ENCODE assay signal across 20 mouse cellular contexts in the genomic region with DNA sequence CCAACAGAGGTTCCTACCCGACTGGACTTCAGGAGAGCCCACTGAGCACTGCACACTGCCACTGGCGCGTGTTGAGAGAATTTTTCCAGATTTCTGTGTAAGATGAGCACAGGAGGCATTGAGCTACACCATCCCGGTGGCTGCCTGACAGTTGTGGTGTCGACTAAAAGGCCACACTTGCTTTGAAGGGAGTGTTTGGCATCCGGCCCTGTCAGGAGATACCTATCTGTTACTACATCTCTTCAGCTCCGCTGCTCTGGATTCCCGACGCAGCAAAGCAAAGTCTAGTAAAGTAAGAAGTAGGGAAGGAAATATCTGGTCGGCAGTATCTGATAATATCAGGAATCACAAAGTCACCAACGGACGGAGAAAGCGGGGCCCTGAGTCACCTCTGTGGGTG. TPM values are rescaled to one million over a fixed set of nuclear protein-coding genes. Genes with fewer than 3 reads are reported as not detected.
DNase-seq lines count a peak whose midpoint lies in the region; TF ChIP-seq lines count a peak whose summit lies in the region.
"Had no signal": no experiment of that assay in that cellular context is flagged by ENCODE, and none has a peak within 500 bp of the region (broad histone marks: within the 10 kb centered on the region; RNA-seq: fewer than 3 reads in every experiment).

No protein-coding gene starts in this region.

- intact Hi-C loops in gastrocnemius, adult 2 months (cut with DNase I) = loop anchor here (5.0 to 10.0 kb wide), 2 partner anchors 33 to 325 kb away; partner anchors contain the start of gene Vrk1

- H3K9ac ChIP-seq in MEL (ENCODE audit: control insufficient read depth, low read depth, low read length, poor library complexity, severe bottlenecking) = no peak overlapping the region
- H3K9ac ChIP-seq: embryonic facial prominence, embryonic 12.5 days; forebrain, embryonic 13.5 days; forebrain, embryonic 15.5 days; forebrain, postnatal 0 days had no signal

- no peak for TF ChIP-seq RAD21 in MEL (IDR thresholded peaks at IDR 0.05; ENCODE audit: low read depth, low read length)

- no peaks in the 10 kb centered on the region for H3K27me3 ChIP-seq in MEL (ENCODE audit: control insufficient read depth in 1 of 2, insufficient read depth in 2 of 2, low read length in 2 of 2)
- H3K27me3 ChIP-seq: embryonic facial prominence, embryonic 12.5 days; forebrain, embryonic 13.5 days; forebrain, embryonic 15.5 days had no signal

- peaks cover 6 to 22% of the 10 kb centered on the region in 2 experiments for H3K4me1 ChIP-seq in MEL (ENCODE audit: control insufficient read depth in 1 of 2, insufficient read depth in 2 of 2, low read length in 2 of 2)

- H3K27ac ChIP-seq in gastrocnemius, adult 2 months = peak overlapping the region; percentile 2; the same call in 1 of the 2 replicates
- peak overlapping the region; percentile 54 for H3K27ac ChIP-seq in MEL (ENCODE audit: control insufficient read depth, low read depth, low read length)
- H3K27ac ChIP-seq: embryonic facial prominence, embryonic 10.5 days; embryonic facial prominence, embryonic 12.5 days; forebrain, embryonic 13.5 days; forebrain, embryonic 15.5 days had no signal

- H3K9me3 ChIP-seq in MEL (replicated peaks; ENCODE audit: insufficient read depth, low read length) = no peaks in the 10 kb centered on the region
- H3K9me3 ChIP-seq: embryonic facial prominence, embryonic 12.5 days; forebrain, embryonic 13.5 days; forebrain, embryonic 15.5 days had no signal

- TF ChIP-seq POLR2A in MEL (IDR thresholded peaks at IDR 0.05; ENCODE audit: control insufficient read depth in 1 of 2, insufficient read depth in 1 of 2, low read depth in 1 of 2, low read length in 2 of 2, poor library complexity in 1 of 2) = no peak

- peaks cover 15% of the 10 kb centered on the region for H3K79me2 ChIP-seq in MEL (ENCODE audit: control insufficient read depth, insufficient read depth, low read length, poor library complexity)

- TF ChIP-seq CTCF in gastrocnemius, adult 2 months (IDR thresholded peaks at IDR 0.05) = no peak
- no peak for TF ChIP-seq CTCF in MEL (IDR thresholded peaks at IDR 0.05 in 2 of 3, conservative IDR thresholded peaks at IDR 0.05 in 1 of 3; ENCODE audit: control insufficient read depth in 1 of 3, insufficient read depth in 1 of 3, low read depth in 2 of 3, low read length in 3 of 3, poor library complexity in 1 of 3, severe bottlenecking in 1 of 3)

- DNase-seq in gastrocnemius, adult 2 months = peak; percentile 36
- no peak for DNase-seq in gastrocnemius, adult 8-10 months (ENCODE audit: low spot score in 2 of 2)
- peak; percentile 15 for DNase-seq in thymus, postnatal 4 days
- DNase-seq in thymus, postnatal 36 days = no peak
- DNase-seq in MEL (ENCODE audit: low read depth, low spot score) = peak; percentile 78
- no peak for DNase-seq in frontal cortex, postnatal 14 days (ENCODE audit: low spot score in 2 of 2)
- no peak for DNase-seq in adrenal gland, postnatal 25 days
- DNase-seq: adrenal gland, adult 2 months; adrenal gland, postnatal 10 days; adrenal gland, postnatal 36 days; cerebellum, adult 11-12 months; cerebellum, adult 2 months; cerebellum, adult 9-10 months; cerebellum, postnatal 10 days; cerebellum, postnatal 25 days; forebrain, postnatal 0 days had no signal

- TF ChIP-seq EP300 in MEL (IDR thresholded peaks at IDR 0.05; ENCODE audit: low read depth in 1 of 2, low read length in 2 of 2) = peak; percentile 37 to 41; a peak in 2 of 4 replicates

- peaks cover 0 to 18% of the 10 kb centered on the region in 2 experiments; a peak in 2 of 4 replicates for H3K36me3 ChIP-seq in MEL (ENCODE audit: control insufficient read depth in 1 of 2, insufficient read depth in 2 of 2, low read length in 2 of 2)

- no peak overlapping the region for H3K4me3 ChIP-seq in gastrocnemius, adult 2 months
- H3K4me3 ChIP-seq in MEL (ENCODE audit: control insufficient read depth in 1 of 2, insufficient read depth in 1 of 2, low read depth in 2 of 2, low read length in 2 of 2) = no peak overlapping the region
- H3K4me3 ChIP-seq: embryonic facial prominence, embryonic 10.5 days; embryonic facial prominence, embryonic 12.5 days; forebrain, embryonic 13.5 days; forebrain, embryonic 15.5 days had no signal

TF ChIP-seq in MEL, 35 proteins besides CTCF, POLR2A, EP300 and RAD21:
- peak; percentile 10; the same call in 1 of the 2 replicates for TF ChIP-seq MAX (IDR thresholded peaks at IDR 0.05; ENCODE audit: low read length)
- TF ChIP-seq SIN3A (IDR thresholded peaks at IDR 0.05; ENCODE audit: low read length) = peak; percentile 54; the same call in 1 of the 2 replicates
- no peak for TF ChIP-seq MYB (IDR thresholded peaks at IDR 0.05; ENCODE audit: low read depth, low read length)
- peak; percentile 35; the same call in 1 of the 2 replicates for TF ChIP-seq ETS1 (IDR thresholded peaks at IDR 0.05; ENCODE audit: low read depth, low read length)
- TF ChIP-seq USF1 (IDR thresholded peaks at IDR 0.05; ENCODE audit: low read depth, low read length) = no peak
- TF ChIP-seq GATA1 (IDR thresholded peaks at IDR 0.05; ENCODE audit: low read depth, low read length) = peak; percentile 74
TF ChIP-seq in MEL: peak in this region for 4.

RNA-seq across cellular contexts. Expression of gene Atg2b, which starts 4.4 kb away (rescaled TPM):
- 10 to 100 TPM; 18.9 to 19.1 TPM for total RNA-seq in gastrocnemius, adult 2 months (2021)
- 10 to 100 TPM; 16.8 to 20.5 (median 19.0) TPM for total RNA-seq in gastrocnemius, adult 8-10 months (2022)
- 28.3 and 31.3 TPM in 2 replicates for total RNA-seq in MEL (2012; rRNA removed)
- polyA plus RNA-seq in MEL (2012; ENCODE audit: insufficient read depth in 1 of 2, insufficient read length in 2 of 2, low read depth in 1 of 2, low replicate concordance in 2 of 2, missing spikeins in 1 of 2) = 10 to 100 TPM in 1 of 2 experiments, not detected in 1; 35.9 TPM
- 29.5 and 29.9 TPM in 2 replicates for total RNA-seq in adrenal gland, postnatal 25 days (2021)

RNA-seq across cellular contexts. Expression of gene Gskip, which starts 4.8 kb away (rescaled TPM):
- 1 to 10 TPM; 4.7 to 6.7 TPM for total RNA-seq in gastrocnemius, adult 2 months (2021)
- total RNA-seq in gastrocnemius, adult 8-10 months (2022) = 1 to 10 TPM; 6.1 to 7.7 (median 6.3) TPM
- 12.0 and 12.6 TPM in 2 replicates for total RNA-seq in MEL (2012; rRNA removed)
- polyA plus RNA-seq in MEL (2012; ENCODE audit: insufficient read depth in 1 of 2, insufficient read length in 2 of 2, low read depth in 1 of 2, low replicate concordance in 2 of 2, missing spikeins in 1 of 2) = 10 to 100 TPM in 1 of 2 experiments, not detected in 1; 13.9 TPM
- total RNA-seq in adrenal gland, postnatal 25 days (2021) = 19.4 and 20.0 TPM in 2 replicates

RNA-seq across cellular contexts. Expression of gene Ak7, which starts 16.3 kb away (rescaled TPM):
- total RNA-seq in gastrocnemius, adult 2 months (2021) = not detected
- not detected for total RNA-seq in gastrocnemius, adult 8-10 months (2022)
- 0.13 and 0.31 TPM in 2 replicates for total RNA-seq in MEL (2012; rRNA removed)
- under 1 TPM in 1 of 2 experiments, not detected in 1; 0.36 TPM for polyA plus RNA-seq in MEL (2012; ENCODE audit: insufficient read depth in 1 of 2, insufficient read length in 2 of 2, low read depth in 1 of 2, low replicate concordance in 2 of 2, missing spikeins in 1 of 2)
- 0.39 and 0.48 TPM in 2 replicates for total RNA-seq in adrenal gland, postnatal 25 days (2021)

Comparison
In these comparisons a context has a peak if more than half of its experiments do, and no peak if none do; other contexts are left out.
1. DNase-seq: peak in gastrocnemius, adult 2 months (single experiment), thymus, postnatal 4 days (single experiment) and MEL (single experiment); none in gastrocnemius, adult 8-10 months (0 of 2), thymus, postnatal 36 days (0 of 2), frontal cortex, postnatal 14 days (0 of 2) and adrenal gland, postnatal 25 days (single experiment).